Mouse (Mus musculus) ES-Bruce4 (cell line): Measurements from ENCODE around the gene Gm10447. TPM values are rescaled to one million over a fixed set of nuclear protein-coding genes. Genes with fewer than 3 reads are reported as not detected.
A peak's percentile ranks its signal among the peaks of the same experiment; 100 is the strongest.

ENCODE experiments used
- H3K27ac ChIP-seq: 2 replicates; pipeline ENCODE4 v1.5.1; 2012; ENCODE audit warnings: low read length, inconsistent platforms; ENCODE audit not compliant: insufficient read depth
- H3K27me3 ChIP-seq: 2 replicates; pipeline ENCODE4 v1.6.1; 2012; ENCODE audit warnings: mild to moderate bottlenecking, low read length, inconsistent platforms; ENCODE audit not compliant: control insufficient read depth, poor library complexity, insufficient read depth, severe bottlenecking
- H3K36me3 ChIP-seq: 2 replicates; pipeline ENCODE4 v1.6.1; 2012; ENCODE audit warnings: inconsistent platforms, mild to moderate bottlenecking, low read length, moderate library complexity; ENCODE audit not compliant: control insufficient read depth, poor library complexity, insufficient read depth, severe bottlenecking
- H3K4me1 ChIP-seq: one replicate; pipeline ENCODE4 v1.8.1; 2011; ENCODE audit warnings: low read length; ENCODE audit not compliant: control insufficient read depth, insufficient read depth
- H3K4me3 ChIP-seq: 2 replicates; pipeline ENCODE4 v1.5.1; 2011; ENCODE audit warnings: low read depth, mild to moderate bottlenecking, low read length
- H3K9ac ChIP-seq: 2 replicates; pipeline ENCODE4 v1.6.1; 2012; ENCODE audit warnings: low read depth, mild to moderate bottlenecking, inconsistent platforms; ENCODE audit not compliant: poor library complexity, severe bottlenecking
- H3K9me3 ChIP-seq: replicated peaks from 2 replicates; pipeline ENCODE4 v1.6.1; 2012; ENCODE audit warnings: mild to moderate bottlenecking, low read length, inconsistent platforms; ENCODE audit not compliant: control insufficient read depth, poor library complexity, insufficient read depth, severe bottlenecking
- CTCF ChIP-seq: IDR thresholded peaks from one replicate; pipeline ENCODE4 v1.8.1; 2011; ENCODE audit warnings: low read depth, low read length
- EP300 ChIP-seq: IDR thresholded peaks from 2 replicates; pipeline ENCODE4 v1.6.1; 2011; ENCODE audit warnings: low read depth, low read length; ENCODE audit not compliant: insufficient read depth
- POLR2A ChIP-seq: IDR thresholded peaks from one replicate; pipeline ENCODE4 v1.8.1; 2011; ENCODE audit warnings: low read length; ENCODE audit not compliant: insufficient read depth
- polyA plus RNA-seq: library from polyadenylated mRNA; stranded (reverse); fragments of >200 nt; gene quantifications from 2 replicates; pipeline ENCODE4 v1.2.4, GENCODE M21; 2011; ENCODE audit warnings: low read depth; ENCODE audit not compliant: missing spikeins, insufficient read depth, insufficient read length

Gene Gm10447
- polyA plus RNA-seq, 1 experiment, result not detected

GRCm38 (mm10) chr11:53461727-53462126, 4.8 kb upstream of the Gm10447 start:
- no peaks in the 10 kb centered on the region for H3K4me1 ChIP-seq
- H3K36me3 ChIP-seq, result no peaks in the 10 kb centered on the region
- no peak overlapping the region for H3K4me3 ChIP-seq
- H3K9me3 ChIP-seq, result no peaks in the 10 kb centered on the region
- H3K9ac ChIP-seq, result no peak overlapping the region
- H3K27ac ChIP-seq, result no peak overlapping the region
- H3K27me3 ChIP-seq, result peaks cover 4% of the 10 kb centered on the region
- TF ChIP-seq EP300 (no peak), CTCF (no peak), POLR2A (no peak)

GRCm38 (mm10) chr11:53460192-53460591, 3.3 kb upstream of the Gm10447 start:
- Histone ChIP-seq H3K27ac (no peak overlapping the region), H3K27me3 (peaks cover 4% of the 10 kb centered on the region), H3K9me3 (no peaks in the 10 kb centered on the region), H3K36me3 (no peaks in the 10 kb centered on the region), H3K4me1 (no peaks in the 10 kb centered on the region), H3K9ac (no peak overlapping the region), H3K4me3 (no peak overlapping the region)
- TF ChIP-seq EP300, result no peak
- no peak for TF ChIP-seq CTCF

- Histone ChIP-seq H3K4me1 (no peaks in the 10 kb centered on the region), H3K27me3 (peaks cover 2% of the 10 kb centered on the region; the same call in 1 of the 2 replicates), H3K4me3 (no peak overlapping the region), H3K9me3 (no peaks in the 10 kb centered on the region), H3K9ac (no peak overlapping the region), H3K36me3 (no peaks in the 10 kb centered on the region), H3K27ac (no peak overlapping the region)
- TF ChIP-seq POLR2A, result no peak
Observed at GRCm38 (mm10) chr11:53458996-53459395, 2.1 kb upstream of the Gm10447 start.

- H3K4me3 ChIP-seq, result peak overlapping the region; percentile 66
- H3K9me3 ChIP-seq, result no peaks in the 10 kb centered on the region
- H3K27ac ChIP-seq, result no peak overlapping the region
- peak overlapping the region; percentile 41 for H3K9ac ChIP-seq
- no peaks in the 10 kb centered on the region; the same call in 1 of the 2 replicates for H3K27me3 ChIP-seq
- no peaks in the 10 kb centered on the region for H3K4me1 ChIP-seq
- no peaks in the 10 kb centered on the region for H3K36me3 ChIP-seq
- TF ChIP-seq CTCF (peak; percentile 0), EP300 (no peak)
Observed at GRCm38 (mm10) chr11:53457372-53457954, 553 bp upstream of the Gm10447 start.

GRCm38 (mm10) chr11:53453031-53453430, 3.9 kb downstream of the Gm10447 start:
- no peak overlapping the region for H3K9ac ChIP-seq
- H3K27ac ChIP-seq, result no peak overlapping the region
- H3K4me3 ChIP-seq, result no peak overlapping the region
- H3K4me1 ChIP-seq, result no peaks in the 10 kb centered on the region
- no peaks in the 10 kb centered on the region for H3K27me3 ChIP-seq
- TF ChIP-seq EP300 (no peak), POLR2A (no peak), CTCF (no peak)
- no peaks in the 10 kb centered on the region for H3K36me3 ChIP-seq
- no peaks in the 10 kb centered on the region for H3K9me3 ChIP-seq

- Histone ChIP-seq H3K27ac (no peak overlapping the region), H3K4me1 (no peaks in the 10 kb centered on the region), H3K9ac (no peak overlapping the region), H3K4me3 (no peak overlapping the region), H3K27me3 (no peaks in the 10 kb centered on the region), H3K36me3 (no peaks in the 10 kb centered on the region), H3K9me3 (no peaks in the 10 kb centered on the region)
- TF ChIP-seq POLR2A (no peak), CTCF (no peak), EP300 (no peak)
Observed at GRCm38 (mm10) chr11:53452396-53452795, 4.5 kb downstream of the Gm10447 start.

GRCm38 (mm10) chr11:53451361-53451760, 5.5 kb downstream of the Gm10447 start:
- no peaks in the 10 kb centered on the region for H3K36me3 ChIP-seq
- no peak overlapping the region for H3K27ac ChIP-seq

More at GRCm38 (mm10) chr11:53451361-53451760, 5.5 kb downstream of the Gm10447 start:
- Histone ChIP-seq H3K4me3 (no peak overlapping the region), H3K9ac (no peak overlapping the region), H3K4me1 (no peaks in the 10 kb centered on the region), H3K27me3 (no peaks in the 10 kb centered on the region), H3K9me3 (no peaks in the 10 kb centered on the region)
- TF ChIP-seq EP300 (no peak), CTCF (no peak), POLR2A (no peak)
